Mouse (Mus musculus): ENCODE measurements around the gene Dchs2.

Dchs2 gene

GRCm38 (mm10) chr3:83148508-83148907 is 20.8 kb downstream of the Dchs2 start:
- no peak for DNase-seq (ENCODE audit: low read depth, low spot score)

- DNase-seq (ENCODE audit: low read depth, low spot score): no peak
These were observed 27.9 kb downstream of the Dchs2 start for GRCm38 (mm10) chr3:83155600-83155999.

GRCm38 (mm10) chr3:83156165-83156564 is 28.4 kb downstream of the Dchs2 start:
- no peak for DNase-seq (ENCODE audit: low read depth, low spot score)

GRCm38 (mm10) chr3:83161542-83162231 is 33.9 kb downstream of the Dchs2 start:
- DNase-seq (ENCODE audit: low read depth, low spot score): no peak

- no peak for DNase-seq (ENCODE audit: low read depth, low spot score)
These were observed 35.9 kb downstream of the Dchs2 start for GRCm38 (mm10) chr3:83163676-83164075.

GRCm38 (mm10) chr3:83185527-83185926 is 57.8 kb downstream of the Dchs2 start:
- DNase-seq (ENCODE audit: low read depth, low spot score): no peak

GRCm38 (mm10) chr3:83191271-83191670 is 63.5 kb downstream of the Dchs2 start:
- no peak for DNase-seq (ENCODE audit: low read depth, low spot score)

- no peak for DNase-seq (ENCODE audit: low read depth, low spot score)
These were observed 64.7 kb downstream of the Dchs2 start for GRCm38 (mm10) chr3:83192401-83192800.

- DNase-seq (ENCODE audit: low read depth, low spot score): no peak
These were observed 67.2 kb downstream of the Dchs2 start for GRCm38 (mm10) chr3:83194911-83195310.

GRCm38 (mm10) chr3:83201286-83201980 is 73.7 kb downstream of the Dchs2 start:
- DNase-seq (ENCODE audit: low read depth, low spot score): no peak

- no peak for DNase-seq (ENCODE audit: low read depth, low spot score)
These were observed 77.4 kb downstream of the Dchs2 start for GRCm38 (mm10) chr3:83205073-83205668.

GRCm38 (mm10) chr3:83209646-83210045 is 81.9 kb downstream of the Dchs2 start:
- DNase-seq (ENCODE audit: low read depth, low spot score): no peak

GRCm38 (mm10) chr3:83210210-83210609 is 82.5 kb downstream of the Dchs2 start:
- no peak for DNase-seq (ENCODE audit: low read depth, low spot score)

GRCm38 (mm10) chr3:83211939-83212338 is 84.2 kb downstream of the Dchs2 start:
- no peak for DNase-seq (ENCODE audit: low read depth, low spot score)

- no peak for DNase-seq (ENCODE audit: low read depth, low spot score)
These were observed 84.8 kb downstream of the Dchs2 start for GRCm38 (mm10) chr3:83212578-83212977.

- DNase-seq (ENCODE audit: low read depth, low spot score): no peak
These were observed 90.3 kb downstream of the Dchs2 start for GRCm38 (mm10) chr3:83218059-83218458.

- DNase-seq (ENCODE audit: low read depth, low spot score): no peak
These were observed 92.4 kb downstream of the Dchs2 start for GRCm38 (mm10) chr3:83220101-83220500.

- DNase-seq (ENCODE audit: low read depth, low spot score): no peak
These were observed 94.4 kb downstream of the Dchs2 start for GRCm38 (mm10) chr3:83222125-83222524.

GRCm38 (mm10) chr3:83228383-83228782 is 100.6 kb downstream of the Dchs2 start:
- DNase-seq (ENCODE audit: low read depth, low spot score): no peak

- no peak for DNase-seq (ENCODE audit: low read depth, low spot score)
These were observed 102.6 kb downstream of the Dchs2 start for GRCm38 (mm10) chr3:83230326-83230725.

GRCm38 (mm10) chr3:83234457-83234856 is 106.7 kb downstream of the Dchs2 start:
- no peak for DNase-seq (ENCODE audit: low read depth, low spot score)

- DNase-seq (ENCODE audit: low read depth, low spot score): no peak
These were observed 107.3 kb downstream of the Dchs2 start for GRCm38 (mm10) chr3:83235061-83235460.

- no peak for DNase-seq (ENCODE audit: low read depth, low spot score)
These were observed 118.8 kb downstream of the Dchs2 start for GRCm38 (mm10) chr3:83246536-83246935.
